Comparison of ENCODE assay signal across 13 mouse cellular contexts in genomic region chr15:90992388-90992787, GRCm38 (mm10). TPM values are rescaled to one million over a fixed set of nuclear protein-coding genes. Genes with fewer than 3 reads are reported as not detected.
DNase-seq lines count a peak whose midpoint lies in the region; ATAC-seq lines count a peak whose summit lies in the region.
"Had no signal": no experiment of that assay in that cellular context is flagged by ENCODE, and none has a peak within 500 bp of the region (broad histone marks: within the 10 kb centered on the region; RNA-seq: fewer than 3 reads in every experiment).

No protein-coding gene starts in this region.

- peak; percentile 15 for DNase-seq in gastrocnemius, adult 18-20 months (ENCODE audit: low spot score)
- DNase-seq in gastrocnemius, postnatal 25 days: no peak
- peak; percentile 12 to 36 for DNase-seq in lung, adult 18-20 months
- no peak for DNase-seq in lung, postnatal 4 days
- no peak for DNase-seq in layer of hippocampus, adult 11-12 months (ENCODE audit: low spot score)
- no peak for DNase-seq in kidney, adult 18-20 months
- no peak for DNase-seq in cerebellum, postnatal 14 days
- DNase-seq: cerebellum, postnatal 25 days; spleen, adult 18-20 months had no signal

- H3K27me3 ChIP-seq in intestine, embryonic 15.5 days (replicated peaks): no peaks in the 10 kb centered on the region
- H3K27me3 ChIP-seq: embryonic facial prominence, embryonic 12.5 days; lung, embryonic 15.5 days; midbrain, embryonic 12.5 days had no signal

- H3K36me3 ChIP-seq in intestine, embryonic 15.5 days: no peaks in the 10 kb centered on the region
- H3K36me3 ChIP-seq: embryonic facial prominence, embryonic 12.5 days; lung, embryonic 15.5 days had no signal

- no peak overlapping the region for H3K9ac ChIP-seq in intestine, embryonic 15.5 days
- H3K9ac ChIP-seq: embryonic facial prominence, embryonic 12.5 days; lung, embryonic 15.5 days; midbrain, embryonic 12.5 days had no signal

- no peak overlapping the region for H3K4me3 ChIP-seq in intestine, embryonic 15.5 days (replicated peaks)
- H3K4me3 ChIP-seq: embryonic facial prominence, embryonic 12.5 days; lung, embryonic 15.5 days; midbrain, embryonic 12.5 days had no signal

- no peaks in the 10 kb centered on the region for H3K4me1 ChIP-seq in intestine, embryonic 15.5 days (replicated peaks)
- H3K4me1 ChIP-seq: lung, embryonic 15.5 days; midbrain, embryonic 12.5 days had no signal

- peak; percentile 65 for ATAC-seq in intestine, embryonic 15.5 days

- WGBS in intestine, embryonic 15.5 days: 81% methylated on average over 14 of the region's 14 CpGs

- H3K9me3 ChIP-seq in intestine, embryonic 15.5 days: no peaks in the 10 kb centered on the region
- H3K9me3 ChIP-seq: embryonic facial prominence, embryonic 12.5 days; lung, embryonic 15.5 days; midbrain, embryonic 12.5 days had no signal

- H3K4me2 ChIP-seq in intestine, embryonic 15.5 days (replicated peaks): no peak overlapping the region
- H3K4me2 ChIP-seq: embryonic facial prominence, embryonic 12.5 days; lung, embryonic 15.5 days; midbrain, embryonic 12.5 days had no signal

- no peak overlapping the region for H3K27ac ChIP-seq in intestine, embryonic 15.5 days
- H3K27ac ChIP-seq: embryonic facial prominence, embryonic 12.5 days; lung, embryonic 15.5 days; midbrain, embryonic 12.5 days had no signal

RNA-seq across cellular contexts. Expression of gene Kif21a, which starts 57.4 kb away (rescaled TPM):
- 10 to 100 TPM; 17.7 to 24.7 TPM for total RNA-seq in gastrocnemius, adult 18-20 months (2021)
- 10 to 100 TPM in 1 of 2 experiments, 1 to 10 TPM in 1; 9.5 to 14.9 TPM for total RNA-seq in gastrocnemius, postnatal 25 days (2021)
- polyA plus RNA-seq in intestine, embryonic 15.5 days (2015; fragmentation: Nextera tagmentation; extraction: Ambion mirVana): 10.9 and 11.1 TPM in 2 replicates

Comparison
In these comparisons a context has a peak if more than half of its experiments do, and no peak if none do; other contexts are left out.
1. DNase-seq: peak in gastrocnemius, adult 18-20 months (single experiment) and lung, adult 18-20 months (2 of 2); none in gastrocnemius, postnatal 25 days (single experiment), lung, postnatal 4 days (0 of 2), layer of hippocampus, adult 11-12 months (single experiment), kidney, adult 18-20 months (single experiment) and cerebellum, postnatal 14 days (0 of 2).